Mouse (Mus musculus) lung, postnatal 4 days (tissue): ENCODE data around the gene Spg7.

Experiments used
- DNase-seq, 2 experiments: peaks; one replicate each; pipeline ENCODE4 v3.0.0; 2021

Spg7 gene

GRCm38 (mm10) chr8:123135806-123136205, 73.1 kb downstream of the Spg7 start:
- no peak for DNase-seq

- no peak for DNase-seq
These were observed 73.5 kb downstream of the Spg7 start for GRCm38 (mm10) chr8:123136287-123136686.

- peak; percentile 52 to 75 for DNase-seq
These were observed 74.9 kb downstream of the Spg7 start for GRCm38 (mm10) chr8:123137645-123138077.

DNA sequence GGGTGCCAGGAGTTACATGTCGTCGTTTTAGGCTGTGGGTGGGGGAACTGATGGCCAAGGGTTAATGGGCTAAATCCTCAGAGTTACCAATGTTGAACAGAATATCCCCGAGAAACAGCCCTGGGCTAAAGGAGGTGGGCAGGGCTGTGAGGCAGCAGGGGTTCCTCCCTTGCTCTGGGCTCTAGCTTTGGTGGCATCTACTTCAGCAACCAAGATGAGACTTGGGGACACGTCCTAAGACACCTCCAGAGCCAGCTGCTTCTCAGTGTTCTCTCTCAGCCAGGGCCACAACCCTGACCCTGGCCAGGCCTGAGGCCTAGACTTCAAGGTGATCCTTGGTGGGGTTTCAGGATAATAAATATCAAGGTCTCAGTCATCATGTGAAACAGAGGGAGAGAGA, 76.0 kb downstream of the Spg7 start:
- DNase-seq, result no peak

DNA sequence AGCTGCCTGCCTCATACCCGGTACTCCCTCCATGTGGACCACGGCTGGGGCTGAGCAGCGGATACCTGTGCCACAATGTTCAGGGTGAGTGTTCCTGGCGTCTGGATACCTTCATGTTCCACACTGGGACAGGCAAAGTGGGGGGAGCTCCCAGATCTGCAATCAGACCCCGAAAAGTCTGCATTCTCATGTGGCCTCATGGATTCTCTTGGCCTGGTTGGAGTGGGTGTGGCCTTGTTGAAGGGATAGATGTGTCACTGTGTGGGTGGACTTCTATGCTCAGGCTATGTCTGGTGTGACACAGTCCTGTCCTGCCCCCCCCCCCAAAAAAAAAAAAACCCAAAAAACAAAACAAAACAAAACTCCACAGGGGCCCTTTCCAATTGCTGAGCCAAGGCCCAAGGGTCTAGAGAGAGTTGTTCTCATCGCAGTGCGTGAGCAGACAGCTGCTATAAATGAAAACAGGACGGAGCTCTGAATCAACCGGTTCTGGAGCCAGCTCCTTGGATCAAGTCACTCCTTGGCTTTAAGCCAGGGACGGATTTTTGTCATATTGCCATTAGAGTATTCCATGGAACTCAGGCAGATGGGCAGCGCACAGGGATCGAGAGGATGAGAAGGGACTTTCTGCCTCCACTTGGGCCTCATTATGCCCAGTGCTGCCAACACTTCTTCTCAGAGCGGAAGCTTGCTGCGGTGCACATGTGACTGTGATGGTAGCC, 79.2 kb downstream of the Spg7 start:
- DNase-seq, result peak; percentile 83 to 87

GRCm38 (mm10) chr8:123145279-123145678, 82.5 kb downstream of the Spg7 start:
- peak; percentile 60 to 65 for DNase-seq

DNA sequence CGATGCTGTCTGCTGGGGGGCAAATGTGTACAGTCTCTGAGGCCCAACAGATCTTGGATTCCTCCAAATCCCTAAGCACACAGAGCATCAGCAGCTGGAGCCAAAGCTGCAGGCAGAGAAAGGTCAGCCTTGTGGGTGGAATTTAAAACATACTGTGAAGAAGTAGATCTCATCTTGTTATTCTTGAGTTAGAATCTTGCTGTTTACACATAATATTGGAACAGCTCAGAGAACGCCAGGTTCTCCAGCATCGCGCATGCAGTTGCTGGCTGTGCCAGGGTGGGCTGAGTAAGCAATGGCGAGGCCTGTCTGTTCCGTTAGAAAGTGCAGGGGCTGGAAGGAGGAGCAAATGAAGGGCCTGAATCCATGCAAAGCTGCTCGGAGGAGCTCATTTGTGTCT, 83.6 kb downstream of the Spg7 start:
- DNase-seq, result peak in 1 of 2 experiments; percentile 63
